Comparison of ENCODE assay signal across 8 mouse cellular contexts in genomic region chr5:66259756-66260448, GRCm38 (mm10). TPM values are rescaled to one million over a fixed set of nuclear protein-coding genes. Genes with fewer than 3 reads are reported as not detected.
DNase-seq lines count a peak whose midpoint lies in the region; ATAC-seq and TF ChIP-seq lines count a peak whose summit lies in the region.

Nsun7 (plus strand) TSS chr5:66259897.

- TF ChIP-seq RAD21 in CH12.LX (IDR thresholded peaks at IDR 0.05; ENCODE audit: low read depth, low read length), result no peak

- no peaks in the 10 kb centered on the region for H3K27me3 ChIP-seq in CH12.LX (replicated peaks)
- no peaks in the 10 kb centered on the region for H3K27me3 ChIP-seq in forebrain, embryonic 16.5 days (replicated peaks; ENCODE audit: control insufficient read depth, insufficient read depth, low read length)
- no peaks in the 10 kb centered on the region for H3K27me3 ChIP-seq in neural tube, embryonic 15.5 days (replicated peaks)

- H3K36me3 ChIP-seq in CH12.LX (replicated peaks in 1 of 2; ENCODE audit: control insufficient read depth in 1 of 2, insufficient read depth in 1 of 2, low read length in 1 of 2), result no peaks in the 10 kb centered on the region
- no peaks in the 10 kb centered on the region for H3K36me3 ChIP-seq in forebrain, embryonic 16.5 days (ENCODE audit: control insufficient read depth, insufficient read depth)
- no peaks in the 10 kb centered on the region for H3K36me3 ChIP-seq in neural tube, embryonic 15.5 days

- intact Hi-C loops in heart, postnatal 25 days (cut with DNase I), result loop anchor here (5.0 to 10.0 kb wide), 3 partner anchors 57 to 405 kb away; no protein-coding TSS in a partner anchor

- no peak within 1 kb of the TSS for H3K27ac ChIP-seq in CH12.LX (ENCODE audit: insufficient read depth, low read depth)
- peak within 1 kb of the TSS; percentile 46; the same call in 1 of the 2 replicates for H3K27ac ChIP-seq in forebrain, embryonic 16.5 days (ENCODE audit: low read length)
- peak within 1 kb of the TSS; percentile 97 for H3K27ac ChIP-seq in layer of hippocampus, adult 2 months
- peak within 1 kb of the TSS; percentile 63 for H3K27ac ChIP-seq in neural tube, embryonic 15.5 days (replicated peaks)

- ATAC-seq in forebrain, embryonic 16.5 days, result peak; percentile 90
- peak; percentile 95 for ATAC-seq in neural tube, embryonic 15.5 days (ENCODE audit: low FRiP score)

- no peaks in the 10 kb centered on the region for H3K9me3 ChIP-seq in CH12.LX (replicated peaks; ENCODE audit: low read length)
- no peaks in the 10 kb centered on the region for H3K9me3 ChIP-seq in forebrain, embryonic 16.5 days (ENCODE audit: control insufficient read depth, low read length)
- no peaks in the 10 kb centered on the region for H3K9me3 ChIP-seq in neural tube, embryonic 15.5 days (replicated peaks)

- no peaks in the 10 kb centered on the region for H3K79me2 ChIP-seq in CH12.LX (replicated peaks; ENCODE audit: control insufficient read depth, extremely low read depth, insufficient read depth, poor library complexity, severe bottlenecking)

- WGBS in forebrain, embryonic 16.5 days, result 1% methylated on average over 44 of the region's 44 CpGs
- WGBS in lung, adult 2 months, result 2% methylated on average over 44 of the region's 44 CpGs
- WGBS in neural tube, embryonic 15.5 days, result under 1% methylated on average over 44 of the region's 44 CpGs

- no peak for TF ChIP-seq EP300 in CH12.LX (IDR thresholded peaks at IDR 0.05; ENCODE audit: low read length)

- peak within 1 kb of the TSS; percentile 36 for H3K9ac ChIP-seq in CH12.LX (ENCODE audit: insufficient read depth, low read depth)
- H3K9ac ChIP-seq in forebrain, embryonic 16.5 days (replicated peaks; ENCODE audit: low read depth, low read length), result peak within 1 kb of the TSS; percentile 76
- H3K9ac ChIP-seq in neural tube, embryonic 15.5 days (replicated peaks), result peak within 1 kb of the TSS; percentile 69

- dilution Hi-C loops in CH12.LX (cut with MboI; ENCODE audit: extremely low pct_ligation_motif_present, extremely low pct_unique_long_range_greater_than_20kb, low sequenced_read_pairs), result no loop called here

- peak within 1 kb of the TSS; percentile 90 for H3K4me2 ChIP-seq in CH12.LX (ENCODE audit: insufficient read depth, low read depth, poor library complexity, severe bottlenecking)
- H3K4me2 ChIP-seq in forebrain, embryonic 16.5 days (ENCODE audit: low read length), result peak within 1 kb of the TSS; percentile 79
- peak within 1 kb of the TSS; percentile 94 for H3K4me2 ChIP-seq in neural tube, embryonic 15.5 days

- no peak for DNase-seq in CH12.LX (ENCODE audit: extremely low read depth)
- DNase-seq in cerebellum, adult 11 months, result peak; percentile 32
- peak; percentile 60 for DNase-seq in heart, postnatal 25 days (ENCODE audit: low spot score)
- DNase-seq in layer of hippocampus, adult 2 months (ENCODE audit: low spot score in 2 of 2), result peak; percentile 79 to 83
- DNase-seq in lung, adult 2 months, result peak; percentile 88
- DNase-seq in thymus, postnatal 10 days (ENCODE audit: low spot score in 2 of 2), result peak; percentile 20 to 33

- TF ChIP-seq CTCF in CH12.LX (conservative IDR thresholded peaks at IDR 0.05 in 1 of 2, IDR thresholded peaks at IDR 0.05 in 1 of 2; ENCODE audit: low read depth in 2 of 2, low read length in 2 of 2), result no peak
- peak; percentile 26; the same call in 1 of the 2 replicates for TF ChIP-seq CTCF in layer of hippocampus, adult 2 months (conservative IDR thresholded peaks at IDR 0.05)
- no peak for TF ChIP-seq CTCF in lung, adult 2 months (IDR thresholded peaks at IDR 0.05; ENCODE audit: insufficient read depth, low read length)

- peak within 1 kb of the TSS; percentile 40 to 62 (median 48) for H3K4me3 ChIP-seq in CH12.LX (replicated peaks in 1 of 3; ENCODE audit: low read depth in 2 of 3, low read length in 2 of 3, poor library complexity in 1 of 3)
- H3K4me3 ChIP-seq in forebrain, embryonic 16.5 days (replicated peaks; ENCODE audit: low read length), result peak within 1 kb of the TSS; percentile 69
- peak within 1 kb of the TSS; percentile 89 for H3K4me3 ChIP-seq in layer of hippocampus, adult 2 months
- H3K4me3 ChIP-seq in lung, adult 2 months (replicated peaks; ENCODE audit: extremely low read depth, low read depth, low read length), result peak within 1 kb of the TSS; percentile 83
- H3K4me3 ChIP-seq in neural tube, embryonic 15.5 days (replicated peaks), result peak within 1 kb of the TSS; percentile 57

- H3K4me1 ChIP-seq in CH12.LX (ENCODE audit: control insufficient read depth in 1 of 2, insufficient read depth in 2 of 2), result no peaks in the 10 kb centered on the region; a peak in 1 of 4 replicates
- H3K4me1 ChIP-seq in forebrain, embryonic 16.5 days (replicated peaks; ENCODE audit: control insufficient read depth, insufficient read depth, low read length), result peaks cover 7% of the 10 kb centered on the region
- H3K4me1 ChIP-seq in lung, adult 2 months (ENCODE audit: control insufficient read depth, insufficient read depth, low read length), result peaks cover 6% of the 10 kb centered on the region
- peaks cover 6% of the 10 kb centered on the region for H3K4me1 ChIP-seq in neural tube, embryonic 15.5 days

- in situ Hi-C loops in CH12.LX (cut with MboI; ENCODE audit: low pct_ligation_motif_present, low pct_unique_long_range_greater_than_20kb, low sequenced_read_pairs), result no loop called here

- TF ChIP-seq POLR2A in CH12.LX (IDR thresholded peaks at IDR 0.05; ENCODE audit: low read depth, low read length), result no peak
- no peak for TF ChIP-seq POLR2A in lung, adult 2 months (IDR thresholded peaks at IDR 0.05; ENCODE audit: borderline replicate concordance, extremely low read depth, low read depth, low read length)

TF ChIP-seq in CH12.LX, 34 proteins besides CTCF, POLR2A, EP300 and RAD21:
- TF ChIP-seq BHLHE40 (IDR thresholded peaks at IDR 0.05; ENCODE audit: low read depth, low read length), result no peak
- peak; percentile 64 for TF ChIP-seq ELF1 (IDR thresholded peaks at IDR 0.05; ENCODE audit: low read depth, low read length)
- TF ChIP-seq SMC3 (IDR thresholded peaks at IDR 0.05; ENCODE audit: low read depth, low read length), result no peak

RNA-seq across cellular contexts. Expression of gene Nsun7, which starts in this region (rescaled TPM):
- total RNA-seq in CH12.LX (2012; rRNA removed) (0.04 and 0.13 TPM in 2 replicates), CH12.LX (2014; rRNA removed) (not detected in 2 replicates)
- 0.15 TPM in 1 of 2 replicates, not detected in the other for polyA plus RNA-seq in CH12.LX (2012; ENCODE audit: insufficient read length, low read depth)
- polyA plus RNA-seq in forebrain, embryonic 16.5 days (2015; fragmentation: Nextera tagmentation; extraction: Ambion mirVana), result 1.8 and 3.2 TPM in 2 replicates
- total RNA-seq in heart, postnatal 25 days (2021), result not detected
- total RNA-seq in layer of hippocampus, adult 2 months (2021), result 10 to 100 TPM; 12.6 to 14.6 TPM
- polyA plus RNA-seq in lung, adult 2 months (2012; rRNA removed), result 1.3 and 1.5 TPM in 2 replicates
- polyA plus RNA-seq in neural tube, embryonic 15.5 days (2015; fragmentation: Nextera tagmentation; extraction: Ambion mirVana), result 2.5 and 2.9 TPM in 2 replicates

Comparison
In these comparisons a context has a peak if more than half of its experiments do, and no peak if none do; other contexts are left out.
1. RNA of gene Nsun7 (total RNA-seq): 12.6 to 14.6 TPM in layer of hippocampus, adult 2 months; 0.04 to 0.13 TPM in CH12.LX and not detected in heart, postnatal 25 days; every median in the first group is over 10 times any median in the second.
2. Peak in DNase-seq in heart, postnatal 25 days; RNA of the gene not detected or under 1 TPM.
3. Peak in every context shown above with its lines, with median percentiles within 50 percentile points of each other: H3K4me2 ChIP-seq, H3K4me3 ChIP-seq and H3K9ac ChIP-seq.